Mouse (Mus musculus) embryonic facial prominence, embryonic 10.5 days (tissue): ENCODE data around the gene Josd1. TPM values are rescaled to one million over a fixed set of nuclear protein-coding genes. Genes with fewer than 3 reads are reported as not detected.
"Not testable (repeated sequence)": the region's sequence is repeated elsewhere in the genome, so short reads cannot be mapped to it uniquely, and the experiment has no call there.

Experiments
- DNase-seq: peaks from one replicate; pipeline ENCODE4 v3.0.0-alpha.2; 2017; ENCODE audit warnings: low spot score
- H3K27ac ChIP-seq: fragments of 300-500 bp; sonication (generic); replicated peaks from 2 replicates; pipeline ENCODE4 v1.5.1; 2016; ENCODE audit warnings: mild to moderate bottlenecking
- H3K27me3 ChIP-seq: fragments of 300-500 bp; sonication (generic); replicated peaks from 2 replicates; pipeline ENCODE4 v1.6.1; 2016; ENCODE audit warnings: low read depth, mild to moderate bottlenecking; ENCODE audit not compliant: poor library complexity, severe bottlenecking
- H3K36me3 ChIP-seq: fragments of 300-500 bp; sonication (generic); replicated peaks from 2 replicates; pipeline ENCODE4 v1.6.1; 2016; ENCODE audit warnings: mild to moderate bottlenecking, moderate library complexity
- H3K4me1 ChIP-seq: fragments of 300-500 bp; sonication (generic); 2 replicates; pipeline ENCODE4 v1.6.1; 2016
- H3K4me3 ChIP-seq: fragments of 300-500 bp; sonication (generic); 2 replicates; pipeline ENCODE4 v1.5.1; 2016; ENCODE audit warnings: mild to moderate bottlenecking, moderate library complexity
- H3K9me3 ChIP-seq: fragments of 300-500 bp; sonication (generic); 2 replicates; pipeline ENCODE4 v1.6.1; 2016; ENCODE audit warnings: mild to moderate bottlenecking
- WGBS: fragments of 180-500 bp; shearing (Covaris S2); methylation state at CpG from one replicate; pipeline ENCODE4 v1.1.7; 2016; 5-methylcytosine and 5-hydroxymethylcytosine counted together
- polyA plus RNA-seq: library from polyadenylated mRNA; unstranded; fragments of >200 nt; fragmentation: Nextera tagmentation; extraction: Ambion mirVana; gene quantifications from 2 replicates; pipeline ENCODE4 v1.2.1, GENCODE M21; 2016

Josd1 gene
- polyA plus RNA-seq, 1 experiment from 2014 or later = 23.9 TPM

- 15% methylated on average over 24 of the region's 24 CpGs for WGBS
- Histone ChIP-seq H3K27ac (0 out of 2 replicates have a peak overlapping the region, but pooled peaks have one; percentile 94), H3K4me1 (peaks cover 66% of the 10 kb centered on the region), H3K27me3 (no peaks in the 10 kb centered on the region), H3K36me3 (peaks cover 14% of the 10 kb centered on the region), H3K4me3 (peak overlapping the region; percentile 97), H3K9me3 (no peaks in the 10 kb centered on the region)
- no peak for DNase-seq
These were observed 2.1 kb upstream of the Josd1 start for GRCm38 (mm10) chr15:79689662-79690425.

GRCm38 (mm10) chr15:79688268-79688956, 693 bp upstream of the Josd1 start:
- Histone ChIP-seq H3K27ac (peak overlapping the region; percentile 94), H3K4me3 (peak overlapping the region; percentile 95), H3K36me3 (peaks cover 10% of the 10 kb centered on the region; the same call in 1 of the 2 replicates), H3K27me3 (no peaks in the 10 kb centered on the region), H3K9me3 (no peaks in the 10 kb centered on the region), H3K4me1 (peaks cover 74% of the 10 kb centered on the region)
- DNase-seq = no peak
- 2% methylated on average over 8 of the region's 8 CpGs for WGBS

GRCm38 (mm10) chr15:79687175-79687574, 544 bp downstream of the Josd1 start:
- peak overlapping the region; percentile 95 for H3K4me3 ChIP-seq
- DNase-seq = no peak
- H3K36me3 ChIP-seq = peaks cover 15% of the 10 kb centered on the region; the same call in 1 of the 2 replicates
- no peaks in the 10 kb centered on the region for H3K9me3 ChIP-seq
- under 1% methylated on average over 33 of the region's 33 CpGs for WGBS
- peak overlapping the region; percentile 94 for H3K27ac ChIP-seq
- H3K27me3 ChIP-seq = no peaks in the 10 kb centered on the region
- peaks cover 73% of the 10 kb centered on the region for H3K4me1 ChIP-seq

- H3K4me1 ChIP-seq = peaks cover 66% of the 10 kb centered on the region
- peak overlapping the region; percentile 95 for H3K4me3 ChIP-seq
- no peak for DNase-seq
- no peaks in the 10 kb centered on the region for H3K27me3 ChIP-seq
- peaks cover 18% of the 10 kb centered on the region; the same call in 1 of the 2 replicates for H3K36me3 ChIP-seq
- 26% methylated on average over 15 of the region's 15 CpGs for WGBS
- H3K27ac ChIP-seq = peak overlapping the region; percentile 94
- H3K9me3 ChIP-seq = no peaks in the 10 kb centered on the region
These were observed 1.5 kb downstream of the Josd1 start for GRCm38 (mm10) chr15:79686046-79686869.

- peak overlapping the region; percentile 94; the same call in 1 of the 2 replicates for H3K27ac ChIP-seq
- peaks cover 63% of the 10 kb centered on the region for H3K4me1 ChIP-seq
- WGBS = 38% methylated on average over 6 of the region's 6 CpGs
- no peaks in the 10 kb centered on the region for H3K27me3 ChIP-seq
- H3K9me3 ChIP-seq = no peaks in the 10 kb centered on the region
- peaks cover 18% of the 10 kb centered on the region; the same call in 1 of the 2 replicates for H3K36me3 ChIP-seq
- DNase-seq = no peak
- H3K4me3 ChIP-seq = peak overlapping the region; percentile 95
These were observed 2.5 kb downstream of the Josd1 start for GRCm38 (mm10) chr15:79685141-79685641.

GRCm38 (mm10) chr15:79684616-79685015, 3.1 kb downstream of the Josd1 start:
- no peak for DNase-seq
- Histone ChIP-seq H3K4me1 (peaks cover 57% of the 10 kb centered on the region), H3K36me3 (peaks cover 21% of the 10 kb centered on the region), H3K27ac (no peak overlapping the region; the same call in 1 of the 2 replicates), H3K27me3 (no peaks in the 10 kb centered on the region), H3K4me3 (peak overlapping the region; percentile 95), H3K9me3 (no peaks in the 10 kb centered on the region)
- 85% methylated on average over 6 of the region's 6 CpGs for WGBS

- H3K4me1 ChIP-seq = peaks cover 51% of the 10 kb centered on the region
- no peaks in the 10 kb centered on the region for H3K27me3 ChIP-seq
- H3K36me3 ChIP-seq = peaks cover 27% of the 10 kb centered on the region
- no peak for DNase-seq
- peak overlapping the region; percentile 95 for H3K4me3 ChIP-seq
- H3K27ac ChIP-seq = no peak overlapping the region; the same call in 1 of the 2 replicates
- WGBS = 81% methylated on average over 19 of the region's 19 CpGs
- H3K9me3 ChIP-seq = no peaks in the 10 kb centered on the region
These were observed 3.8 kb downstream of the Josd1 start for GRCm38 (mm10) chr15:79683707-79684465.

- Histone ChIP-seq H3K4me1 (peaks cover 44% of the 10 kb centered on the region), H3K27me3 (no peaks in the 10 kb centered on the region), H3K27ac (no peak overlapping the region), H3K4me3 (0 out of 2 replicates have a peak overlapping the region, but pooled peaks have one; percentile 5), H3K9me3 (no peaks in the 10 kb centered on the region), H3K36me3 (peaks cover 29% of the 10 kb centered on the region)
- DNase-seq = no peak
- WGBS = 88% methylated on average over 6 of the region's 6 CpGs
These were observed 4.6 kb downstream of the Josd1 start for GRCm38 (mm10) chr15:79683146-79683545.

GRCm38 (mm10) chr15:79681973-79682372, 5.7 kb downstream of the Josd1 start:
- 89% methylated on average over 4 of the region's 4 CpGs for WGBS
- no peaks in the 10 kb centered on the region for H3K27me3 ChIP-seq
- H3K4me1 ChIP-seq = peaks cover 44% of the 10 kb centered on the region
- H3K36me3 ChIP-seq = peaks cover 40% of the 10 kb centered on the region
- no peaks in the 10 kb centered on the region for H3K9me3 ChIP-seq
- no peak for DNase-seq
- H3K4me3 ChIP-seq = no peak overlapping the region
- H3K27ac ChIP-seq = no peak overlapping the region

- no peak overlapping the region for H3K27ac ChIP-seq
- no peak overlapping the region for H3K4me3 ChIP-seq
- H3K36me3 ChIP-seq = peaks cover 66% of the 10 kb centered on the region
- peaks cover 7% of the 10 kb centered on the region for H3K4me1 ChIP-seq
- no peaks in the 10 kb centered on the region for H3K9me3 ChIP-seq
- 87% methylated on average over 2 of the region's 2 CpGs for WGBS
- H3K27me3 ChIP-seq = no peaks in the 10 kb centered on the region
- no peak for DNase-seq
These were observed 9.8 kb downstream of the Josd1 start for GRCm38 (mm10) chr15:79677936-79678335.

GRCm38 (mm10) chr15:79671828-79672348, 15.8 kb downstream of the Josd1 start:
- H3K27me3 ChIP-seq, H3K9me3 ChIP-seq, H3K4me1 ChIP-seq, DNase-seq, H3K27ac ChIP-seq: not testable (repeated sequence)
- Histone ChIP-seq H3K4me3 (peak overlapping the region; percentile 90), H3K36me3 (peaks cover 66% of the 10 kb centered on the region)
- WGBS = 87% methylated on average over 11 of the region's 11 CpGs
